Mouse (Mus musculus): ENCODE measurements at regions not wholly inside any gene's neighbourhood (a gene's known extent, or its start where the extent isn't known, plus 50 kb on each side); places are given as distances from the start of the nearest gene placed in this dataset.

DNA sequence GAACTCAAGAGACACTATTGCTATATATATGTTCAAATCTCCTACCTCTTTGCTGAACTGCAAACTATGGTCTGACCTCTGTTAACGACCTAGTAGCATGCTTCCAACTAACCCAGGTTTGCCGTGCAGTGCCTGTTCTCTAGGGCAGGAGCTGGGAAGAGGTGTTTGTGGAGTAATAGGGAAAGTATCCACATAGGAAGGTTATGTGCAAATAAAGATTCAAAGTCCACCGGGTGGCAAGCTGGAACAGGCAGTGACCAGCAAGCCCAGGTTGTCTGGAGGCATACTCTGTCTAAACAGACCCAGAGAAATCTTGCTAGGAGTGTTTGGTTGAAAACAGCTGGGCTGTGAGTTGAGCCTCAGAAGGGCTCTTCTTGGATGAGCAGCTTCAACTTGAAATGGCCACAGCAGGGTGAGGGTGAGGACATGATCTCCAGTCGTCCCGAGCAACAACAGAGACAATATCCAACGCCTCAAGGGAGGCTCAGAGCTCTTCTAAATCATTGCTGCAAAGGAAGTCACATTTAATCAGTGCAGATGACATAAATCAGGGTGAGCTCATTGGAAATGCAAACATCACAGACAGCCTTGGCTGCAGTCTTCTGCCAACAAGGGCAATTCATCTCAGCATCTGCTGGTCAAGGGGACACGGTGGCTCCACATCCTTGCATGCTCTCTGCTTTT lies 846.7 kb downstream of the Synb start:
- Histone ChIP-seq H3K27ac (no peak overlapping the region), H3K9ac (replicated peaks) (no peak overlapping the region), H3K4me2 (no peak overlapping the region), H3K4me1 (replicated peaks) (no peaks in the 10 kb centered on the region), H3K36me3 (no peaks in the 10 kb centered on the region), H3K9me3 (no peaks in the 10 kb centered on the region), H3K4me3 (replicated peaks) (no peak overlapping the region), H3K27me3 (no peaks in the 10 kb centered on the region)
- no peak for ATAC-seq (ENCODE audit: insufficient number of reproducible peaks, insufficient read depth, low FRiP score, low TSS enrichment, low read depth)
- 66% methylated on average over 7 of the region's 7 CpGs for WGBS

DNA sequence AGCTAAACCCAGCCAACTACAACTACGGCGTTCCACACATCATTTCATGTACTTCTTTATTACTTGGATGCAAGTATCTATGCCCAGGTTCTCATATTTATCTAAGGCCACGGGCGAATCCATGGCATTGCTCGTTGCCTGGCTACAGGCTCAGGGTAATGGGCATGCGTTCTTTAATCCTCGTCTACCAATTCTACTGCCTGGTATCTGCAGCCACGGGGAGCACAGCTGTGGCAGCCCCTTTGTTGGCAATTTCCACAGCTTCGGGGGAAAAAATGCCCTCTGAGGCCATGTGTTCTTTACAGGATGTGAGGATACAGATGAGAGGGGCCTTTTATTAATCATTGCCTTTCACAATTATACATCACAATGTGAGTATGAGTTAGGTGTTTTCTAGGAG lies 860.8 kb downstream of the Synb start:
- H3K4me3 ChIP-seq (replicated peaks) = no peak overlapping the region
- no peak overlapping the region for H3K4me2 ChIP-seq
- no peak overlapping the region for H3K9ac ChIP-seq (replicated peaks)
- no peaks in the 10 kb centered on the region for H3K9me3 ChIP-seq
- H3K36me3 ChIP-seq = no peaks in the 10 kb centered on the region
- no peaks in the 10 kb centered on the region for H3K27me3 ChIP-seq
- WGBS = 87% methylated on average over 9 of the region's 9 CpGs
- H3K27ac ChIP-seq = no peak overlapping the region
- H3K4me1 ChIP-seq (replicated peaks) = no peaks in the 10 kb centered on the region
- no peak for ATAC-seq (ENCODE audit: insufficient number of reproducible peaks, insufficient read depth, low FRiP score, low TSS enrichment, low read depth)

DNA sequence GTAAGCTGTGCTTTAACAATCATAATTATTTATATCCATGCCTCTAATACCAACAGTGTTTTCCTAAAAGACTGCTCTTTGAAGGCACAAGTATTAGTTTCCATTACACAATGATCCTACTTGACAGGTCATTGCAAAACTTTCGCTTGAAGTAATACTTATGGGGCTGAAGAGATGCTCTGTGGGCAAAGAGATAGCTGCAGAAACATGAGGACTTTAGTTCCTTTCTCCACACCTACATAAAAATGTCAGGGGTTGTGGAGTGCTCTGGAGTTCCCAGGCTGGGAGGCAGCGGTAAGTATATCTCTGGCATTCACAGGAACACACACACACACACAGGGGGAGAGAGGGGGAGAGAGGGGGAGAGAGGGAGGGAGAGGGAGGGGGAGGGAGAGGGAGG lies 862.0 kb downstream of the Synb start:
- no peak overlapping the region for H3K27ac ChIP-seq
- no peak overlapping the region for H3K4me2 ChIP-seq
- no peak for ATAC-seq (ENCODE audit: insufficient number of reproducible peaks, insufficient read depth, low FRiP score, low TSS enrichment, low read depth)
- no peaks in the 10 kb centered on the region for H3K27me3 ChIP-seq
- H3K9me3 ChIP-seq = no peaks in the 10 kb centered on the region
- WGBS = 65% methylated on average over 2 of the region's 2 CpGs
- H3K4me1 ChIP-seq (replicated peaks) = no peaks in the 10 kb centered on the region
- H3K9ac ChIP-seq (replicated peaks) = no peak overlapping the region
- H3K36me3 ChIP-seq = no peaks in the 10 kb centered on the region
- H3K4me3 ChIP-seq (replicated peaks) = no peak overlapping the region

DNA sequence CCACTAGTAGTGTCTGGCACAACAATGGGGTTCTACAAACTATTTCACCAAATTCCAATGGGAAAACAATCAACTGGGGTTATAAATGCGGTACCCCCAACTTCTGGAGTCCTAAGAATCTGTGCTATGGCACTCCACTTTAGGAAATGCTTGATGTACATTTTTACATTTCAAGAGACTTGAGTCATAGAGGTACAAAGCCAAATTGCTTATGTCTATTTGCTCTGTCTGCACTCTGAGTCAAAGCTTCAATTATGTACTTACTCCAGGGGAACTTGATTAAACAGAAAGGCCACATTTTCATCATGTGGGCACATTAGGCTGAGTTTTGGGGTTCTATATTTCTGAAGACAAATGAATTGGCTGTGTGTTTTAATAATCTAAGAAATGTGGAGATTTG lies 866.9 kb downstream of the Synb start:
- Histone ChIP-seq H3K4me1 (replicated peaks) (no peaks in the 10 kb centered on the region), H3K9me3 (no peaks in the 10 kb centered on the region), H3K9ac (replicated peaks) (no peak overlapping the region), H3K27ac (no peak overlapping the region), H3K4me2 (no peak overlapping the region), H3K36me3 (no peaks in the 10 kb centered on the region), H3K27me3 (no peaks in the 10 kb centered on the region), H3K4me3 (replicated peaks) (no peak overlapping the region)
- WGBS = 82% methylated on average over 1 of the region's 1 CpGs
- ATAC-seq (ENCODE audit: insufficient number of reproducible peaks, insufficient read depth, low FRiP score, low TSS enrichment, low read depth) = no peak

DNA sequence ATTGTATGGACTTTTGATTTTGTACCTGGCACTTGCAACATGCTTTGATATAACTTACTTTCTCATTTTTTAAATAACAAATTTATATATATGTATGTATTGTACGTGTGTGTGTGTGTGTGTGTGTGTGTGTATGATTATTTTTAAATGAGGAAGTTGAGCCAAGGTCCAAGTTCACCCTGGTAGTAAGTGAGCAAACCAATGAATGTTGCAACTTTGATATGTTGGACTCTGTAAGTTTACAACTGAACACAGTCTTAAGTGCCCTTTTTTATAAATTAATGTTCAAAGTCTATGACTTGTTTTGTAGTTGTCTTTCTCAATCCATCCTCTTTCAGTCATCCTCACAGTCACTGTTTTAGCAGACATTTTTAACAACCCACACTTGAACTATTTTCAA lies 901.7 kb downstream of the Synb start:
- no peaks in the 10 kb centered on the region for H3K4me1 ChIP-seq (replicated peaks)
- no peak for ATAC-seq (ENCODE audit: insufficient number of reproducible peaks, insufficient read depth, low FRiP score, low TSS enrichment, low read depth)
- no peak overlapping the region for H3K4me3 ChIP-seq (replicated peaks)
- H3K27me3 ChIP-seq = no peaks in the 10 kb centered on the region
- H3K9ac ChIP-seq (replicated peaks) = no peak overlapping the region
- H3K27ac ChIP-seq = no peak overlapping the region
- H3K4me2 ChIP-seq = no peak overlapping the region
- H3K36me3 ChIP-seq = no peaks in the 10 kb centered on the region
- no peaks in the 10 kb centered on the region for H3K9me3 ChIP-seq
- WGBS = 82% methylated on average over 1 of the region's 1 CpGs

DNA sequence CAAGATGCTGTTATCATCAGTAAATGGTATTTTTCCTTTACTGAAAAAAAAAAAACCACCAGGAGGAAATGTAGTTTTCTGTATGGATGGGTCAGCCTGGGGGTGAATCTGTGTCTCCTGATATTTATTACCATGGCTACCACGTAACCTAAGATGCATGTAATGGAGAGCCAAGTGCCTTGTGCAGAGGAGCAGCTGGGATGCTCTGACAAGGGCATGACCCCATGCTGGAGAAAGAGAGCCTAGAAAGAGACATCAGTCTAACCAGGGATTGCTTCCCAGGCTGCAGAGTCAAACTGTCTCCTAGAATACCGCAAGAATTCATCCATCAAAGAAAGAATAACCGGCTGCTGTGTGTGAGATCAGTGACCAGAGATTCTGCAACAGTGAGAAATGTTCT lies 902.2 kb downstream of the Synb start:
- Histone ChIP-seq H3K9ac (replicated peaks) (no peak overlapping the region), H3K27me3 (no peaks in the 10 kb centered on the region), H3K27ac (no peak overlapping the region), H3K36me3 (no peaks in the 10 kb centered on the region), H3K4me3 (replicated peaks) (no peak overlapping the region), H3K4me1 (replicated peaks) (no peaks in the 10 kb centered on the region), H3K9me3 (no peaks in the 10 kb centered on the region), H3K4me2 (no peak overlapping the region)
- WGBS = 61% methylated on average over 3 of the region's 3 CpGs
- no peak for ATAC-seq (ENCODE audit: insufficient number of reproducible peaks, insufficient read depth, low FRiP score, low TSS enrichment, low read depth)

DNA sequence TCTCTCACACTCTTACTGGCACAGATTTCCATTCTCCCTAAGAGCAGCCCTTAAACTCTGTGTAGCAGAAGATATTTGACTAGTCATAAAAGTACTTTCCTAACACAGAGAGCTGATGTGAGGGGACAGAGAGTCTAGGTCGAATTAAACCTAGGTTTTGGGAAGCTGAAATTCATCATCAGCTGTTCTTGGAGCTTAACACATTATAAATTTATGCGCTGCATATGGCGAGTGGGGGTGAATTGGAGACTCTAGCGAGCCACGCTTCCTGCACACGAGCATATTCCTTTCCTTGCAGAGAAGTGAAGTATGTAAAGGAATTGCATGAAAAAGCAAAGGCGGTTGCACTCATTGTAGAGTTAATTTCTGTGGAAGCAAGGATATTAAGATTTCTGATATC lies 912.4 kb downstream of the Synb start:
- no peak for ATAC-seq (ENCODE audit: insufficient number of reproducible peaks, insufficient read depth, low FRiP score, low TSS enrichment, low read depth)
- Histone ChIP-seq H3K4me3 (replicated peaks) (no peak overlapping the region), H3K4me2 (no peak overlapping the region), H3K27ac (no peak overlapping the region), H3K9me3 (no peaks in the 10 kb centered on the region), H3K27me3 (no peaks in the 10 kb centered on the region), H3K36me3 (no peaks in the 10 kb centered on the region), H3K4me1 (replicated peaks) (0 out of 2 replicates have a peak, but pooled peaks cover 3% of the 10 kb centered on the region), H3K9ac (replicated peaks) (no peak overlapping the region)
- 59% methylated on average over 7 of the region's 7 CpGs for WGBS

DNA sequence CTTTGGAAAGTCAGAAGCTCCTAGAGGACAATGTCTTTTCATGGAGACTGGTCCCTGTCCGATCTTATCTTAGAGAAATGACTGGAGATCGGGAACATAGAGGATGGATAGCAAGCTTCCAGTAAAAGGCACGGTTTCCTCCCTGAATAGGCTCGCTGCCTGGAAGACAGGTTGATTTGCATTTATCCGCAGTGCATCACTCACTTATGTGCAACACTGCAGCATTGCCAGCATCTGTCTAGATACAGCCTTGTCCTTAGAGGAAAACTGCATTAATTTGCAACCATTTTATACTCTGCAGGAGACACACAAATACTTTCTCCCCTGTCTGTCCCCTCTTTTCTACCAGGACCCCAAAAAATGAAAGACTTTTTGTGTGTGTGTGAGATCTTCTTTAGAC lies 926.4 kb downstream of the Synb start:
- no peak overlapping the region for H3K27ac ChIP-seq
- no peaks in the 10 kb centered on the region for H3K36me3 ChIP-seq
- no peaks in the 10 kb centered on the region for H3K9me3 ChIP-seq
- no peak for ATAC-seq (ENCODE audit: insufficient number of reproducible peaks, insufficient read depth, low FRiP score, low TSS enrichment, low read depth)
- H3K4me2 ChIP-seq = no peak overlapping the region
- no peak overlapping the region for H3K9ac ChIP-seq (replicated peaks)
- no peaks in the 10 kb centered on the region for H3K27me3 ChIP-seq
- no peaks in the 10 kb centered on the region for H3K4me1 ChIP-seq (replicated peaks)
- no peak overlapping the region for H3K4me3 ChIP-seq (replicated peaks)
- 88% methylated on average over 5 of the region's 5 CpGs for WGBS

DNA sequence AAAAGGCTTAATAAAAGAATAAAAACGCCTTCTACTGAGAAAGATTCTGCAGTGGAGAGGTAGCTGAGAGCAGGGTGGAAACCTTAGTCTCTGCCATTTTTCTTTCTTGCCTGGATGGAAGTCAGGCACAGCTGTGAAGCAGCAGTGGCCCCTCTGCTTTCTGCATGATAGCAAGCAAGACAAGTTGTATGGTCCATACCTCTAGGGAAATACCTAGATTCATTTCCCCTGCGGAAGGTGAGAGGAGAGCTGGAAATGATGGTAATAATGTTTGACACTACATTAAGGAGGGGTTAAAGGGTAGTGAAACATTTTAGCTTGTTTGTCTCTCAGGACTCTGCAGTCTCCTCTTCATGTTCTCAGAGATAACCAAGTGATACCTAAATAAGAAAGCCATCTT lies 930.2 kb downstream of the Synb start:
- ATAC-seq (ENCODE audit: insufficient number of reproducible peaks, insufficient read depth, low FRiP score, low TSS enrichment, low read depth) = no peak
- Histone ChIP-seq H3K9ac (replicated peaks) (no peak overlapping the region), H3K36me3 (no peaks in the 10 kb centered on the region), H3K4me2 (no peak overlapping the region), H3K27me3 (no peaks in the 10 kb centered on the region), H3K27ac (no peak overlapping the region), H3K4me3 (replicated peaks) (no peak overlapping the region), H3K4me1 (replicated peaks) (no peaks in the 10 kb centered on the region), H3K9me3 (no peaks in the 10 kb centered on the region)
- WGBS = 77% methylated on average over 2 of the region's 2 CpGs

DNA sequence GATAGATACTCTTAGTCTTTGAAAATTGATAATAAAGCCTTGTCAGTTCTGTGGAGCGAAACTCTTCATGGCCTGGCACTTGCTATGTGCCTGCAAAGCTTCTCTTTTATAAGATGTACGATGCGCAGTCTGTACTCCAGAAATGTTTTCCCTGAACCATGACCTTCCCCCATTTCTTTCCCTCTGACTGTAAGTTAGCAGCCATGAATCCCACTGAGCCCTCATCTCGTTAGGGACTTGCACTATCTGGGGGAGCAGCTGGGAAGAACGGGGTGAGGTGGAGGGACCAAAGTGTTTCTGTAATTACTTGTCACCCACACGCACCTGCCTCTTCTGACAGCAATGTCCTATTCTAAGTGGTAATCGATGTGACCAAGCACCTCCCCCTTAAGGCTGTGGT lies 932.1 kb downstream of the Synb start:
- WGBS = 66% methylated on average over 7 of the region's 7 CpGs
- no peak overlapping the region for H3K4me3 ChIP-seq (replicated peaks)
- no peaks in the 10 kb centered on the region for H3K4me1 ChIP-seq (replicated peaks)
- no peaks in the 10 kb centered on the region for H3K36me3 ChIP-seq
- no peak overlapping the region for H3K9ac ChIP-seq (replicated peaks)
- H3K4me2 ChIP-seq = no peak overlapping the region
- no peaks in the 10 kb centered on the region for H3K9me3 ChIP-seq
- ATAC-seq (ENCODE audit: insufficient number of reproducible peaks, insufficient read depth, low FRiP score, low TSS enrichment, low read depth) = no peak
- no peak overlapping the region for H3K27ac ChIP-seq
- H3K27me3 ChIP-seq = no peaks in the 10 kb centered on the region

DNA sequence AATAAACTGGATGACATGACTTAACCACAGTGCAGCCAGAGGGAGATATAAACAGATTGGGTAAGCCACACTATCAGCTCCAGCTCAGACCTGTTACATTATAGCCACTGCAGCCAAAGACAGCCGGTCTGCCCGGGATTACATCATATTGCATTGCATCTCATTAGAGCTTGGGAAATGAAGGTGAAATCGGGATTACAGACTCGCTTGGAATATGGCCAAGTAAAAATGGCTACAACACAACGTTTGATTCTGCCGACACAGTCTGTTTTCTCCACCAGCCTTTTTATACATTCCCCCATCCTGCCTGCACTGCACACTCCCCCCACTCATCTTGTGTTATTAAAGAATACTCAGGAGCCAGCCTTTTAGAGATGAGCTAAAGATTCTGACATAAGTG lies 932.6 kb downstream of the Synb start:
- no peak for ATAC-seq (ENCODE audit: insufficient number of reproducible peaks, insufficient read depth, low FRiP score, low TSS enrichment, low read depth)
- Histone ChIP-seq H3K9ac (replicated peaks) (no peak overlapping the region), H3K9me3 (no peaks in the 10 kb centered on the region), H3K4me3 (replicated peaks) (no peak overlapping the region), H3K27ac (no peak overlapping the region), H3K27me3 (no peaks in the 10 kb centered on the region), H3K4me1 (replicated peaks) (no peaks in the 10 kb centered on the region), H3K36me3 (no peaks in the 10 kb centered on the region), H3K4me2 (no peak overlapping the region)
- 81% methylated on average over 6 of the region's 6 CpGs for WGBS

DNA sequence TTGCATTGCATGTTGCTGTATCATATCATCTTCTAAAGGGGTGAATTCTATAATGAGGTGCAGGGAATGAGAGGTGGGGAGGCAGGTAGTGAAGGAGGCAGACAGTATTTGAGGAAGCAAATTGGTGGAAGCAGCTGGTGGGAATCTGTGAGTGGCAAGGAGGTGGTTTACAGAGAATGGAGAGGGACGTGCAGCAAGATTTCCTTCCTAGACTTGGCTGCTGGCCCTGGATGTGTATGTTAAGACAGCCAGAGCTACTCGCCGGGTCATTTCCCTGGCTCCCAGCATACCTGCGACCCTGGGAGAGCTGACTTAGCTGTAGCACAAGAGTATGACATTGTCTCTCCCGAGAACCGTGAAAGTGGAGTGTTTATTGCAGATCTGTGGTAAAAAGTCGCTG lies 937.7 kb downstream of the Synb start:
- Histone ChIP-seq H3K36me3 (no peaks in the 10 kb centered on the region), H3K27ac (no peak overlapping the region), H3K9me3 (no peaks in the 10 kb centered on the region), H3K4me2 (no peak overlapping the region), H3K4me3 (replicated peaks) (no peak overlapping the region), H3K9ac (replicated peaks) (no peak overlapping the region), H3K27me3 (no peaks in the 10 kb centered on the region), H3K4me1 (replicated peaks) (no peaks in the 10 kb centered on the region)
- ATAC-seq (ENCODE audit: insufficient number of reproducible peaks, insufficient read depth, low FRiP score, low TSS enrichment, low read depth) = no peak
- WGBS = 69% methylated on average over 7 of the region's 7 CpGs
